Mouse (Mus musculus) kidney, adult 2 months (tissue): ENCODE measurements around the gene Prx.

Experiments used
- CTCF ChIP-seq: fragments of 200-500 bp; conservative IDR thresholded peaks from 2 replicates; pipeline ENCODE4 v1.5.1; 2011; ENCODE audit warnings: low read depth, mild to moderate bottlenecking, control low read depth, low read length, moderate library complexity, mixed read lengths; ENCODE audit not compliant: insufficient read depth, insufficient read length
- POLR2A ChIP-seq: fragments of 200-500 bp; IDR thresholded peaks from one replicate; pipeline ENCODE4 v1.6.1; 2011; ENCODE audit warnings: low read depth, low read length, control low read depth

DNA sequence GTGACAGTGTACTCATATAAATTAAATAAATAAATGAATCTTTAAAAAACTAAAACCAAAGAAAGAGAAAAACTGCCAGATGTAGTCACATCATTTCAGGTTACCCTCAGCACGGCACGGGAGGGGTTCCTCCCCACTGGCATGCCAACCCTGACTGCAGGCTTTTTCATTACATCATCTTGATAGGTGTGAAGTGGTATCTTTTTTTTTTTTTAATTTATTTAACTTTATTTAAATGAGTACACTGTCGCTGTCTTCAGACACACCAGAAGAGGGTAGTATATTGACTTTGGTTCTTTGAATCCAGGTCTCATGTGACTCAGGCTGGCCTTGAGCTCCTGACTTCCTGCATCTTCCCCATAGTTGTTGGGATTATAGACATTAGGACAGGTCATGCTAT is 43.9 kb upstream of the Prx start:
- TF ChIP-seq POLR2A (no peak), CTCF (no peak)
